Mouse (Mus musculus) forebrain, embryonic 14.5 days (tissue): ENCODE data around the gene Mrpl37. TPM values are rescaled to one million over a fixed set of nuclear protein-coding genes. Genes with fewer than 3 reads are reported as not detected.

Source experiments
- ATAC-seq: fragments of 200-750 bp; cut with Nextera tagmentation; 2 replicates; pipeline ENCODE4 v1.8.0; 2017; ENCODE audit warnings: mild to moderate bottlenecking, moderate library complexity
- DNase-seq: peaks from one replicate; pipeline ENCODE4 v3.0.0-alpha.2; 2015; ENCODE audit warnings: low spot score
- H3K27ac ChIP-seq: fragments of 300-500 bp; sonication (generic); 2 replicates; pipeline ENCODE4 v1.5.1; 2014; ENCODE audit warnings: low read depth, mild to moderate bottlenecking, control low read depth, low read length, moderate library complexity
- H3K27me3 ChIP-seq: fragments of 300-500 bp; sonication (generic); replicated peaks from 2 replicates; pipeline ENCODE4 v1.6.1; 2014; ENCODE audit warnings: low read length, control low read depth, mixed read lengths; ENCODE audit not compliant: control insufficient read depth, insufficient read depth
- H3K36me3 ChIP-seq: fragments of 300-500 bp; sonication (generic); 2 replicates; pipeline ENCODE4 v1.6.1; 2014; ENCODE audit warnings: low read length, control low read depth; ENCODE audit not compliant: control insufficient read depth, insufficient read depth
- H3K4me1 ChIP-seq: fragments of 300-500 bp; sonication (generic); 2 replicates; pipeline ENCODE4 v1.6.1; 2014; ENCODE audit warnings: antibody characterized with exemption, low read length, control low read depth; ENCODE audit not compliant: control insufficient read depth, insufficient read depth
- H3K4me2 ChIP-seq: fragments of 300-500 bp; sonication (generic); 2 replicates; pipeline ENCODE4 v1.6.1; 2014; ENCODE audit warnings: mild to moderate bottlenecking, control low read depth, low read length
- H3K4me3 ChIP-seq: fragments of 300-500 bp; sonication (generic); 2 replicates; pipeline ENCODE4 v1.5.1; 2014; ENCODE audit warnings: low read depth, low read length, control low read depth
- H3K9ac ChIP-seq: fragments of 300-500 bp; sonication (generic); 2 replicates; pipeline ENCODE4 v1.6.1; 2014; ENCODE audit warnings: mild to moderate bottlenecking, low read length, control low read depth, moderate library complexity
- H3K9me3 ChIP-seq: fragments of 300-500 bp; sonication (generic); replicated peaks from 2 replicates; pipeline ENCODE4 v1.6.1; 2016; ENCODE audit warnings: low read length, control low read depth, mixed read lengths; ENCODE audit not compliant: control insufficient read depth
- WGBS: fragments of 180-500 bp; shearing (Covaris S2); extraction: QIAGEN DNeasy Blood & Tissue Kit; methylation state at CpG from one replicate; pipeline ENCODE4 v1.1.7; 2014; 5-methylcytosine and 5-hydroxymethylcytosine counted together
- polyA plus RNA-seq: library from polyadenylated mRNA; unstranded; fragments of >200 nt; fragmentation: Nextera tagmentation; extraction: Ambion mirVana; gene quantifications from 2 replicates; pipeline ENCODE4 v1.2.1, GENCODE M21; 2014

Gene Mrpl37
- polyA plus RNA-seq, 1 experiment from 2014 or later = 95.6 TPM

- no peak overlapping the region for H3K9ac ChIP-seq
- 74% methylated on average over 3 of the region's 3 CpGs for WGBS
Measured at GRCm38 (mm10) chr4:107018521-107018920, 48.1 kb downstream of the Mrpl37 start.

GRCm38 (mm10) chr4:107017257-107017656, 49.4 kb downstream of the Mrpl37 start:
- Histone ChIP-seq H3K36me3 (no peaks in the 10 kb centered on the region), H3K9me3 (no peaks in the 10 kb centered on the region), H3K27ac (no peak overlapping the region), H3K4me2 (no peak overlapping the region), H3K4me1 (peaks cover 25% of the 10 kb centered on the region), H3K27me3 (no peaks in the 10 kb centered on the region), H3K4me3 (no peak overlapping the region), H3K9ac (no peak overlapping the region)
- DNase-seq = no peak
- no peak for ATAC-seq

More at GRCm38 (mm10) chr4:107018521-107018920, 48.1 kb downstream of the Mrpl37 start:
- H3K4me3 ChIP-seq = no peak overlapping the region
- H3K27ac ChIP-seq = 0 out of 2 replicates have a peak overlapping the region, but pooled peaks have one; percentile 46
- H3K4me1 ChIP-seq = peaks cover 28% of the 10 kb centered on the region
- no peak overlapping the region for H3K4me2 ChIP-seq
- no peaks in the 10 kb centered on the region for H3K9me3 ChIP-seq
- DNase-seq (no peak), ATAC-seq (no peak)
- H3K36me3 ChIP-seq = no peaks in the 10 kb centered on the region
- H3K27me3 ChIP-seq = no peaks in the 10 kb centered on the region

- Histone ChIP-seq H3K27ac (no peak overlapping the region), H3K4me2 (no peak overlapping the region), H3K9me3 (no peaks in the 10 kb centered on the region), H3K4me3 (no peak overlapping the region), H3K36me3 (no peaks in the 10 kb centered on the region), H3K4me1 (peaks cover 25% of the 10 kb centered on the region), H3K9ac (no peak overlapping the region), H3K27me3 (no peaks in the 10 kb centered on the region)
- ATAC-seq (peak; percentile 28; the same call in 1 of the 2 replicates), DNase-seq (peak; percentile 28)
- WGBS = 47% methylated on average over 13 of the region's 13 CpGs
Measured at GRCm38 (mm10) chr4:107015971-107016511, 50.6 kb downstream of the Mrpl37 start.

- H3K4me3 ChIP-seq = no peak overlapping the region
- ATAC-seq = no peak
- H3K36me3 ChIP-seq = peaks cover 16% of the 10 kb centered on the region
- no peak overlapping the region for H3K27ac ChIP-seq
- no peak overlapping the region for H3K4me2 ChIP-seq
- no peak overlapping the region for H3K9ac ChIP-seq
- H3K27me3 ChIP-seq = no peaks in the 10 kb centered on the region
- H3K9me3 ChIP-seq = no peaks in the 10 kb centered on the region
- peaks cover 14% of the 10 kb centered on the region for H3K4me1 ChIP-seq
- WGBS = 89% methylated on average over 9 of the region's 9 CpGs
- no peak for DNase-seq
Measured at GRCm38 (mm10) chr4:107013817-107014260, 52.8 kb downstream of the Mrpl37 start.

GRCm38 (mm10) chr4:107013119-107013816, 53.4 kb downstream of the Mrpl37 start:
- H3K9me3 ChIP-seq = no peaks in the 10 kb centered on the region
- H3K9ac ChIP-seq = no peak overlapping the region
- no peaks in the 10 kb centered on the region for H3K27me3 ChIP-seq
- 93% methylated on average over 6 of the region's 6 CpGs for WGBS
- no peak overlapping the region for H3K4me3 ChIP-seq
- DNase-seq = no peak
- no peak overlapping the region for H3K27ac ChIP-seq
- H3K36me3 ChIP-seq = peaks cover 18% of the 10 kb centered on the region
- no peak overlapping the region for H3K4me2 ChIP-seq
- ATAC-seq = no peak
- H3K4me1 ChIP-seq = peaks cover 11% of the 10 kb centered on the region

GRCm38 (mm10) chr4:107012574-107012973, 54.1 kb downstream of the Mrpl37 start:
- Histone ChIP-seq H3K9me3 (no peaks in the 10 kb centered on the region), H3K27ac (no peak overlapping the region), H3K4me2 (no peak overlapping the region), H3K4me3 (no peak overlapping the region), H3K36me3 (peaks cover 18% of the 10 kb centered on the region), H3K9ac (no peak overlapping the region), H3K4me1 (peaks cover 11% of the 10 kb centered on the region), H3K27me3 (no peaks in the 10 kb centered on the region)
- ATAC-seq (no peak), DNase-seq (no peak)
- WGBS = 94% methylated on average over 3 of the region's 3 CpGs

GRCm38 (mm10) chr4:107012005-107012478, 54.6 kb downstream of the Mrpl37 start:
- H3K4me3 ChIP-seq = no peak overlapping the region
- 78% methylated on average over 13 of the region's 13 CpGs for WGBS
- DNase-seq (no peak), ATAC-seq (no peak)
- no peak overlapping the region for H3K27ac ChIP-seq
- no peaks in the 10 kb centered on the region for H3K9me3 ChIP-seq
- no peak overlapping the region for H3K9ac ChIP-seq
- H3K4me2 ChIP-seq = no peak overlapping the region
- peaks cover 11% of the 10 kb centered on the region for H3K4me1 ChIP-seq
- H3K27me3 ChIP-seq = no peaks in the 10 kb centered on the region
- peaks cover 18% of the 10 kb centered on the region for H3K36me3 ChIP-seq

- H3K9me3 ChIP-seq = no peaks in the 10 kb centered on the region
- ATAC-seq (no peak), DNase-seq (no peak)
- H3K36me3 ChIP-seq = peaks cover 18% of the 10 kb centered on the region
- H3K4me2 ChIP-seq = no peak overlapping the region
- H3K27me3 ChIP-seq = no peaks in the 10 kb centered on the region
- WGBS = 94% methylated on average over 8 of the region's 8 CpGs
- H3K9ac ChIP-seq = no peak overlapping the region
- peaks cover 11% of the 10 kb centered on the region for H3K4me1 ChIP-seq
- no peak overlapping the region for H3K27ac ChIP-seq
- H3K4me3 ChIP-seq = no peak overlapping the region
Measured at GRCm38 (mm10) chr4:107011325-107012004, 55.2 kb downstream of the Mrpl37 start.

GRCm38 (mm10) chr4:107009548-107009947, 57.1 kb downstream of the Mrpl37 start:
- Histone ChIP-seq H3K27ac (no peak overlapping the region), H3K9ac (no peak overlapping the region), H3K27me3 (no peaks in the 10 kb centered on the region), H3K4me1 (no peaks in the 10 kb centered on the region), H3K9me3 (no peaks in the 10 kb centered on the region), H3K36me3 (peaks cover 18% of the 10 kb centered on the region), H3K4me3 (no peak overlapping the region), H3K4me2 (no peak overlapping the region)
- no peak for DNase-seq
- WGBS = 88% methylated on average over 7 of the region's 7 CpGs
- ATAC-seq = no peak
